Mouse (Mus musculus) mammary gland, adult 2 months (tissue): Measurements from ENCODE around the gene Gm10668. TPM values are rescaled to one million over a fixed set of nuclear protein-coding genes. Genes with fewer than 3 reads are reported as not detected.

Experiments used
- polyA plus RNA-seq: library from polyadenylated mRNA; depleted of rRNA; stranded (reverse); fragments of >200 nt; gene quantifications from 2 replicates; pipeline ENCODE4 v1.2.3, GENCODE M21; 2012; ENCODE audit warnings: low replicate concordance; rRNA removed

Gene Gm10668
- polyA plus RNA-seq: not detected in 2 replicates

DNA sequence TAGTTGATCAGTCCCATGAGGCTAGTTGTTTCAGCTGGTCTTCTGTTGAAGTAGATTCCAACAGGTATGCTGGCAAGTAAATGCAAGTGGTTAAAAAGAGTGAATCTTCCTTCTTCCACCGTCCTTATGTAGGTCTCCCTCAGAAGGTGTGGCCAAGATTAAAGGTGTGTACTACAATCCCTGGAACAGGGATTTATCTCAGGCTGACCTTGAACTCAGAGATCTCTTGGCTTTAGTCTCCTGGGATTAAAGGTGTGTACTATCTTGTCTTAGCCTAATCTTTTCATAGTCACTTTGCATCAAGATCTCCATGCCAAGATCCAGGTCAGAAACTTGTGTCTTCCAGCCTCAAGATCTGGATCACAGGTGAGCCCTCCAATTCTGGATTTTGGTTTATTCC lies at the start of gene Gm10668:
Gene Gm10668, minus strand, starts transcription at position 101 of the 400 bp plus-strand sequence.

DNA sequence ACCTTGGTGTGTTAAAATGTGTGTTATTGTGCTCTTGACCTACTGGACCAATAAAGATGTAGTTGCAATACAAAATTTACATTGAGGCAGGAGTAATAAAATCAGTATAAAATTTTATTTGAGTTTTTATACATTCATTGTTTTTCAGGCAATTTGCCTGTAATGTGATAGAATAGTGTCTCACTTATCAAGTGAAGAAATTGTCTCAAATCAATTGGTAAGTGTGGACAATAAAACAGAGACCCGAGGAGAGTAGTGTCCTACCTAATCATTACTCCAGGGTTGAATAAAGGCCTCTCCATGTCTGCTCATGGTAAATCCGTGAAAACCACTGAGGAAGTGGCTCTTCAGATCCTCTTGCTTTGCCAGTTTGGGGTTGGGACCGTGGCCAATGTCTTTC lies 40.5 kb upstream of the Gm10668 start, which contains the start of gene Vmn1r112:
Gene Vmn1r112, plus strand, starts transcription at position 301 of the 400 bp plus-strand sequence.

DNA sequence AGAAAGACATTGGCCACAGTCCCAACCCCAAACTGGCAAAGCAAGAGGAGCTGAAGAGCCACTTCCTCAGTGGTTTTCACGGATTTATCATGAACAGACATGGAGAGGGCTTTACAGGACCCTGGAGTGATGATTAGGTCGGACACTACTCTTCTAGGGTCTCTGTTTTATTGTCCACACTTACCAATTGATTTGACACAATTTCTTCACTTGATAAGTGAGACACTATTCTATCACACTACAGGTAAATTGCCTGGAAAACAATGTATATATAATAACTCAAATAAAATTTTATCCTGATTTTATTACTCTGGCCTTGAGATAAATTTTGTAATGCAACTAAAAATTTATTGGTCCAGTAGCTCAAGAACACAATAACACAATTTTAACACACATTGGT lies 27.3 kb downstream of the Gm10668 start, which contains the start of gene Vmn1r111:
Gene Vmn1r111, minus strand, starts transcription at position 101 of the 400 bp plus-strand sequence.

Other genes starting within 250 kb of the Gm10668 start
- gene Vmn1r103, start 220.1 kb downstream of the Gm10668 start, polyA plus RNA-seq: not detected in 2 replicates
- gene Vmn1r104, start 196.8 kb downstream of the Gm10668 start, polyA plus RNA-seq: not detected in 2 replicates
- gene Gm5726, start 184.9 kb downstream of the Gm10668 start, polyA plus RNA-seq: not detected in 2 replicates
- gene Gm4141, start 154.4 kb downstream of the Gm10668 start, polyA plus RNA-seq: not detected in 2 replicates
- not detected in 2 replicates for gene Gm4513, start 131.6 kb downstream of the Gm10668 start, polyA plus RNA-seq
- gene Vmn1r107, start 61.7 kb downstream of the Gm10668 start, polyA plus RNA-seq: not detected in 2 replicates
- gene Vmn1r111, start 27.4 kb downstream of the Gm10668 start, polyA plus RNA-seq: not detected in 2 replicates
- not detected in 2 replicates for gene Vmn1r112, start 40.6 kb upstream of the Gm10668 start, polyA plus RNA-seq
- not detected in 2 replicates for gene Vmn1r113, start 56.7 kb upstream of the Gm10668 start, polyA plus RNA-seq
- not detected in 2 replicates for gene Vmn1r114, start 81.6 kb upstream of the Gm10668 start, polyA plus RNA-seq
- not detected in 2 replicates for gene Vmn1r115, start 114.4 kb upstream of the Gm10668 start, polyA plus RNA-seq
- not detected in 2 replicates for gene Vmn1r116, start 141.6 kb upstream of the Gm10668 start, polyA plus RNA-seq
- gene Vmn1r117, start 153.5 kb upstream of the Gm10668 start, polyA plus RNA-seq: not detected in 2 replicates
- not detected in 2 replicates for gene Vmn1r118, start 181.7 kb upstream of the Gm10668 start, polyA plus RNA-seq